Mouse (Mus musculus): Measurements from ENCODE around the gene Pbp2. TPM values are rescaled to one million over a fixed set of nuclear protein-coding genes. Genes with fewer than 3 reads are reported as not detected.

The Pbp2 gene
- polyA plus RNA-seq (2017; shearing (Covaris generic)), result not detected

DNA sequence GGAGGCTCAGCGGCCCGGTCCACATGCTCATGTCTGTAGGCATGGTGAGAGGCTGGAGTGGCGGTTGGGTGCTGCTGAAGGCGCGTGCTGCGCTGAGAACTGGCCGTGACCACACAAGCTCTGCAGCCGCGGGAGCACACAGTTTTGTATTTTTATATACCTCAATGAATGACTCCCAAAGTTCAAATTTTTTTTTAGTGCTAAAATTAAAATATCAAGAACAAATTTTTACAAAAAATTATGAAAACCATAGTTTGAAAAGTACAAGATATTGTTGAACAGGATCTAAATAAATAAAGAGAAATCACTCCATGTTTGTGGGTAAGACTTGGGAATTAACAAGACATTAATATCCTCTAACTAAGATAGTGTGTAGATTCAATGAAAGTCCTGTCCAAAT is at the start of gene Pbp2:
TSS of gene Pbp2 (minus strand) at position 101 of the 400 bp plus-strand sequence.

Other genes with a start within 250 kb of the Pbp2 start
- gene Gprc5a, start 244.8 kb downstream of the Pbp2 start, polyA plus RNA-seq (2017; shearing (Covaris generic)), result under 1 TPM in 1 of 2 experiments, not detected in 1; 0.19 TPM
- not detected for gene Gprc5d, start 192.1 kb downstream of the Pbp2 start, polyA plus RNA-seq (2017; shearing (Covaris generic))
- 10 to 100 TPM; 15.3 to 18.5 TPM for gene Fam234b, start 112.4 kb downstream of the Pbp2 start, polyA plus RNA-seq (2017; shearing (Covaris generic))
- not detected for gene Hebp1, start 112.4 kb downstream of the Pbp2 start, polyA plus RNA-seq (2017; shearing (Covaris generic))
- gene Gsg1, start 56.1 kb downstream of the Pbp2 start, polyA plus RNA-seq (2017; shearing (Covaris generic)), result not detected
- gene Emp1, start 52.1 kb upstream of the Pbp2 start, polyA plus RNA-seq (2017; shearing (Covaris generic)), result 1 to 10 TPM in 1 of 2 experiments, under 1 TPM in 1; 0.78 to 7.6 TPM